Mouse (Mus musculus): Measurements from ENCODE around the gene Ptpre. TPM values are rescaled to one million over a fixed set of nuclear protein-coding genes. Genes with fewer than 3 reads are reported as not detected.
"Not testable (repeated sequence)": the region's sequence is repeated elsewhere in the genome, so short reads cannot be mapped to it uniquely, and the experiment has no call there.

The Ptpre gene
- total RNA-seq, 2 experiments from 2014 or later, result 1.9 to 2.1 TPM

GRCm38 (mm10) chr7:135605804-135606072 is 68.5 kb downstream of the Ptpre start:
- DNase-seq, result no peak

DNA sequence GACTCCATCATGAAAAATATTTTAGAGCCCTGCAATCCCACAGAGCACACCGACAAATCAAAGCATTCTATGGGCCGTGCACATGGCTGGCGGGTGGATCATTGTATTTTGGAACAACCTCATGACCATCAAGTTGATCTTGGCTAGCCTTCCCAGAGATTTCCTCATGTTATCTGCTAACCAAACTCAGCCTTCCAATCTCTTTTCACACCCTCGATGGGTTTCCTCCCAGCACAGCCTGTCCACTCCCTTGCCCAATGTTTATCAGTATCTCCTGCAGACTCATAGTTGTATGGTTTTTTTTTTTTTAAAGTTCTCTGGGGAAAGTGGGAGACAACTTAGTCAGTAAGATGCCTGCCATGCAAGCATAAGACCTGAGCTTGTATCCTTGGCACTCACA is 70.9 kb downstream of the Ptpre start:
- no peak for DNase-seq

- no peak for DNase-seq
Measured at GRCm38 (mm10) chr7:135609028-135609427, 71.7 kb downstream of the Ptpre start.

GRCm38 (mm10) chr7:135609655-135610054 is 72.4 kb downstream of the Ptpre start:
- no peak for DNase-seq

GRCm38 (mm10) chr7:135612276-135612675 is 75.0 kb downstream of the Ptpre start:
- no peak for DNase-seq

- DNase-seq, result no peak
Measured at GRCm38 (mm10) chr7:135612801-135613200, 75.5 kb downstream of the Ptpre start.

GRCm38 (mm10) chr7:135613380-135613779 is 76.1 kb downstream of the Ptpre start:
- DNase-seq, result no peak

GRCm38 (mm10) chr7:135614892-135615291 is 77.6 kb downstream of the Ptpre start:
- DNase-seq, result no peak

- DNase-seq, result not testable (repeated sequence)
Measured at GRCm38 (mm10) chr7:135616479-135616878, 79.2 kb downstream of the Ptpre start.

DNA sequence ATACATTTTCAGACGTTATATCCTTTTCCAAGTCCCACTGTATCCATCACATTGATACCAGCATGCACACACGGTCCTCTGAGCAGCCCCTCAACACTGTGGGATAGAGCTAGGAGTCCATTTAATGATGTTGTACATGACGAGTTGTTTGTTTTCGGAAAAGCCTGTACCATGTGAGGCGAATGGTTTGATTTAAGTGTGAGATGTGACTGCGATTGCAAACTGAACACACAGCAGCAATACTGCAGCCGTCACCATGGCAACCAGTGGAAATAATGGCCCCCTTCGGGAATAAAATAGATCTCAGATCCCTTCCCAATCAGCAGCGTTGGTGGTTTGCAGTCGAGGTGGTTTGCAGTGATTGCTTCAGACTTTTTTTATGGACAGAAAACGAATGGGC is 80.5 kb downstream of the Ptpre start:
- DNase-seq, result no peak

- DNase-seq, result no peak
Measured at GRCm38 (mm10) chr7:135621649-135622048, 84.4 kb downstream of the Ptpre start.

GRCm38 (mm10) chr7:135622241-135622640 is 85.0 kb downstream of the Ptpre start:
- no peak for DNase-seq

- DNase-seq, result no peak
Measured at GRCm38 (mm10) chr7:135624854-135625253, 87.6 kb downstream of the Ptpre start.

DNA sequence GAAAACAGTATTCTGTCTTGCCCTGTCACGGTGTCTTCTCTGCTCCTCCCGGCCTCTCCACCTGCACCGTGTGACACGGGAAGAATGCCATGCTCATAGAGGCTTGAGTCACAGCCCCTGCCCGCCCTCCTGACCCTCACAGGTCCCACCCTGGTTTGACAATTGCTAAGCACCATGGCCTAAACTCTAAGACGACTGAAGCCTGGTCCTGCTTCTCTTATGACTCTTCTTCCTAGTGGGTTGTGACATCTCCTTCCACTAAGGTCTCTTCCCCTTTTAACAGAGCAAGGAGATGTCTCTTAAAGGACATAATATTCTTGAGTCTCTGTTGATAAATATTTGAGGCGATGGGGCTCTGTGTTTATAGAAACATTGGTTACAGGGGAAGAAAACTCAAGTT is 91.1 kb downstream of the Ptpre start:
- DNase-seq, result no peak

GRCm38 (mm10) chr7:135629019-135629418 is 91.7 kb downstream of the Ptpre start:
- no peak for DNase-seq

DNA sequence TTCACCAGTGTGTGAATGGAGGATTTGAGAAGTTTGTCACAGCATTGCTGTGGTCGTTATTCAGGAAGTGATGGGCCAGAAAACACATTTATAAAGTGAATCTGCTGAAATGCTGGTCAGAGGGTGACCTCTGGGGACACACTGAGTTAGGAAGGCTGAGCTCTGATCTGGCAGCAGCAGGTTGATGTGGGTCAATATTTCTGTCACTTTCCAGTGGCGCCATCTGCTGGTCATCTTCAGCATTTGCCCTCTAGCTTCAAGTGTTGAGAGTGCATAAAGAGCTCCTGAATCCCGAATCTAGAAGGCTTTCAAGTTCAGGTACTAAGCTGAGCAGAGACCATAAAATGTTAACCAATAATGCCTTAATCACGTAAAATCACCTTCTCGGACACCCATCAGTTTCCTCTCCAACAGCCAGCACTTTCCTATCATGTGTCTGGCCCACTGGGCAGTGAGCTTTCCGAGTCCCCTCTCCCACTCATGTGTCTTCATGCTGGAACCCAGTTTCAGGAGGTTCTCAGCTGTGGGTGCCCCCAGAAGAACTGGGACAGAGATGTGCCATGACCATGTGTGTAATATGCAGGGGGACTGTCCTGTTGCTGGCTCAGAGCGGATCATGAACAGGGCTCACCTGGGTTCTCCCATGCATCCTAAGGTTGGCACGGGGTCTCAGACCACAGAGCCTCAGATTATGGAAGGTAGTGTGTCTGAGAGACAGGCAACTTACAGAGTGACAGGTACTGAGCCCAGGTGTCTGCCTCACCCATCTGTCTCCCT is 94.7 kb downstream of the Ptpre start:
- peak; percentile 42 for DNase-seq

- DNase-seq, result no peak
Measured at GRCm38 (mm10) chr7:135632716-135633258, 95.5 kb downstream of the Ptpre start.

GRCm38 (mm10) chr7:135634851-135635624 is 97.8 kb downstream of the Ptpre start:
- DNase-seq, result no peak

DNA sequence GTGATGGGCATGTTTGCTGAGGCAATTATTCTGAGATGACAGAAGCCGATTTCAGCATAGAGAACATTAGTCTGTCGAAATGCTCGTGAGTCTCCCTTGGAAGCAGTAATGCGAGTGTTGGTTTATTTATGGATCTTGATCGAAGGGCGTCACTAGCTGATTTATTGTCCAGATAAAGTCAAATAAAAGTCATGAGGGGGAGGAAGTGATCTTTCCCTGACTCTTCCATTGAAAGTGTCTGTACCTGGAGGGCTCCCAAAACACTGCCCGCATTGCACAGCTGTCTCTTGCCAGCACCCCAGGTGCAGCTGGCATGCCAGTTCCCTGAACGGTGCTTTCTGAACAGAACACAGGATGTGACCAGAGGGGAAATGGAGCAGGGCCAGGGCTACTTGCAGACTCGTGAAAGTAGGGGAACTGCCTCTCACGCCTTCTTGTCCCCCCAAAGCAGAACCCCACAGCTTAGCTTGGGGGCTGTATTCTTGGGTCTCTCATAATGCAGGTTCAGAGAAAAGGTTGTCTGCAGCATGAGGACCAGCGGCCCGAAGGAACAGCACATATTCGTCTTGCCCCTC is 100.2 kb downstream of the Ptpre start:
- no peak for DNase-seq

DNA sequence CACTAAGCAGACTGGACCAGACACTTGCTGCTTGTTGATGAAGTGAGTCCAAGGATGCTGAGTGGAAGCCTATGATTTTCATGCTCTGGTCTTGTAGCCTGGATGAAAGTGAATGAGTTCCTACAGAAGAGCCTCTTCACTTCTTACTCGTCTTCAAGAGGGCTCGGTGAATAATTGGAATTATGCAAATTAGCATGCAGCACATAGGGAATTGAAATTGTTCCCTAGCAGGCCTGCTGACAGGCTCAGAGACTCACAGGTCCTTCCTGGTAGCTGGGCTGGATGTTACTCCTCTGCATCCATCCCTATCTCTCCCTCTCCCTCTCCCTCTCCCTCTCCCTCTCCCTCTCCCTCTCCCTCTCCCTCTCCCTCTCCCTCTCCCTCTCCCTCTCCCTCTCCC is 102.1 kb downstream of the Ptpre start:
- no peak for DNase-seq

- DNase-seq, result peak; percentile 21
Measured at GRCm38 (mm10) chr7:135641698-135642507, 104.6 kb downstream of the Ptpre start.

DNA sequence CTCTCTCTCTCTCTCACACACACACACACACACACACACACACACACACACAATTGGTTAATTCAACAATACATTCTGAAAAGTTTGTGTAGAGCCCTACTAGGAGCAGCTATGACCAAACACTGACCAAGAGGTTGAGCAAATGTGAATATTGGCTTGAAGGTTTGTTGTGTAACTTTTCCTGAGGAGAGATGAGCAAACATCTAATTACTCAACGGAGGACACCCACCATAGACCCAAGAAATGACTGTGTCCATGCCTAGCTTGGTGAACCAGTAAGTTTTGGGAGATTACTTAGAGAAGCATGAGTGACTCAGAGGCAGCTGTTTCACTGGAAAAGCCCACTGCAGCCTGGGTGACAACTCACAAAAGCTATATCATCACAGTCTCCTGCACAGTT is 107.2 kb downstream of the Ptpre start:
- DNase-seq, result no peak

Measured in gastrocnemius, postnatal 25 days (tissue).